Mouse (Mus musculus) ES-E14 (cell line): ENCODE measurements around the gene Ly6f. TPM values are rescaled to one million over a fixed set of nuclear protein-coding genes. Genes with fewer than 3 reads are reported as not detected.
"Not testable (repeated sequence)": the region's sequence is repeated elsewhere in the genome, so short reads cannot be mapped to it uniquely, and the experiment has no call there.

Experiments
- DNase-seq: peaks from one replicate; pipeline ENCODE4 v3.0.0-alpha.2; 2013; ENCODE audit warnings: low read depth, low spot score
- H3K27ac ChIP-seq: 2 replicates; pipeline ENCODE4 v1.5.1; 2012; ENCODE audit warnings: low read depth, mild to moderate bottlenecking, low read length, moderate library complexity, mixed read lengths; ENCODE audit not compliant: poor library complexity, insufficient read depth, severe bottlenecking
- H3K36me3 ChIP-seq: 2 replicates; pipeline ENCODE4 v1.6.1; 2012; ENCODE audit warnings: mild to moderate bottlenecking, low read length, moderate library complexity, mixed read lengths; ENCODE audit not compliant: control insufficient read depth, poor library complexity, insufficient read depth, severe bottlenecking
- H3K4me1 ChIP-seq, 2 experiments: fragments of 150-350 bp in 1 of 2; sonication (generic) in 1 of 2; 2 replicates each; pipeline ENCODE4 v1.6.1; 2012; ENCODE audit warnings: low read length in 2 of 2, mild to moderate bottlenecking in 1 of 2, mixed read lengths in 1 of 2; ENCODE audit not compliant: control insufficient read depth in 2 of 2, insufficient read depth in 2 of 2, poor library complexity in 1 of 2
- H3K4me3 ChIP-seq, 2 experiments: fragments of 150-350 bp in 1 of 2; sonication (generic) in 1 of 2; 2 replicates each; pipeline ENCODE4 v1.5.1; 2012; ENCODE audit warnings: low read length in 2 of 2, low read depth in 1 of 2, mild to moderate bottlenecking in 1 of 2, mixed read lengths in 1 of 2; ENCODE audit not compliant: insufficient read depth in 1 of 2, poor library complexity in 1 of 2, severe bottlenecking in 1 of 2
- H3K9ac ChIP-seq: 2 replicates; pipeline ENCODE4 v1.6.1; 2012; ENCODE audit warnings: low read depth, mild to moderate bottlenecking, low read length, mixed read lengths; ENCODE audit not compliant: poor library complexity, insufficient read depth, severe bottlenecking
- H3K9me3 ChIP-seq: fragments of 150-350 bp; sonication (generic); 2 replicates; pipeline ENCODE4 v1.6.1; 2012; ENCODE audit warnings: low read depth, mild to moderate bottlenecking, low read length; ENCODE audit not compliant: control insufficient read depth, insufficient read depth
- CHD2 ChIP-seq: IDR thresholded peaks from 2 replicates; pipeline ENCODE4 v1.6.1; 2014; ENCODE audit warnings: mild to moderate bottlenecking, low read depth, low read length, inconsistent platforms
- HCFC1 ChIP-seq: IDR thresholded peaks from 2 replicates; pipeline ENCODE4 v1.6.1; 2012; ENCODE audit warnings: low read length, inconsistent platforms, borderline replicate concordance; ENCODE audit not compliant: insufficient read depth
- MAFK ChIP-seq: IDR thresholded peaks from 2 replicates; pipeline ENCODE4 v1.6.1; 2014; ENCODE audit warnings: mild to moderate bottlenecking, low read depth, low read length, inconsistent platforms; ENCODE audit not compliant: insufficient read depth
- ZC3H11A ChIP-seq: IDR thresholded peaks from 2 replicates; pipeline ENCODE4 v1.6.1; 2012; ENCODE audit warnings: low read depth, mild to moderate bottlenecking, inconsistent platforms, low read length, borderline replicate concordance
- ZNF384 ChIP-seq: IDR thresholded peaks from 2 replicates; pipeline ENCODE4 v1.6.1; 2012; ENCODE audit warnings: low read depth, low read length, inconsistent platforms
- in situ Hi-C, 2 experiments: fragments of 600-800 bp; cut with MboI; formaldehyde crosslinking; loops; one replicate each; pipeline ENCODE4 v1.15.1; 2025; ENCODE audit warnings: low sequenced_read_pairs in 2 of 2, inconsistent platforms in 1 of 2; ENCODE audit not compliant: unreplicated experiment in 2 of 2
- total RNA-seq: library from RNA; depleted of rRNA; stranded (reverse); fragments of 300-350 nt; gene quantifications from 2 replicates; pipeline ENCODE4 v1.2.3, GENCODE M21; 2012

Ly6f gene
- total RNA-seq, 1 experiment, result 0.36 TPM

- no peak for DNase-seq
- Histone ChIP-seq H3K4me3 (no peak overlapping the region), H3K27ac (no peak overlapping the region), H3K9me3 (no peaks in the 10 kb centered on the region), H3K9ac (no peak overlapping the region), H3K4me1 (no peaks in the 10 kb centered on the region), H3K36me3 (no peaks in the 10 kb centered on the region)
- TF ChIP-seq CHD2, result no peak
- no peak for TF ChIP-seq ZC3H11A
- no peak for TF ChIP-seq HCFC1
- no peak for TF ChIP-seq ZNF384
- no peak for TF ChIP-seq MAFK
- in situ Hi-C loops, result no loop called here
Observed at GRCm38 (mm10) chr15:75271891-75272290, 3.7 kb downstream of the Ly6f start.

GRCm38 (mm10) chr15:75281991-75282390 lies 13.8 kb downstream of the Ly6f start:
- H3K36me3 ChIP-seq, in situ Hi-C loops, H3K4me3 ChIP-seq, H3K27ac ChIP-seq, H3K4me1 ChIP-seq, H3K9me3 ChIP-seq, DNase-seq, H3K9ac ChIP-seq: not testable (repeated sequence)

- DNase-seq, H3K9ac ChIP-seq, H3K4me1 ChIP-seq, H3K4me3 ChIP-seq, H3K36me3 ChIP-seq, H3K9me3 ChIP-seq, H3K27ac ChIP-seq, in situ Hi-C loops: not testable (repeated sequence)
Observed at GRCm38 (mm10) chr15:75286512-75286911, 18.3 kb downstream of the Ly6f start.

GRCm38 (mm10) chr15:75292377-75292776 lies 24.2 kb downstream of the Ly6f start:
- Histone ChIP-seq H3K4me1 (no peaks in the 10 kb centered on the region; a peak in 1 of 4 replicates), H3K9me3 (no peaks in the 10 kb centered on the region), H3K27ac (no peak overlapping the region), H3K9ac (no peak overlapping the region), H3K36me3 (no peaks in the 10 kb centered on the region), H3K4me3 (no peak overlapping the region)
- no peak for TF ChIP-seq HCFC1
- no peak for TF ChIP-seq ZNF384
- TF ChIP-seq ZC3H11A, result no peak
- TF ChIP-seq MAFK, result no peak
- TF ChIP-seq CHD2, result no peak
- in situ Hi-C loops, result no loop called here
- DNase-seq, result no peak

GRCm38 (mm10) chr15:75293873-75294385 lies 25.7 kb downstream of the Ly6f start:
- TF ChIP-seq ZNF384 (no peak), CHD2 (no peak), HCFC1 (no peak), ZC3H11A (no peak), MAFK (no peak)
- Histone ChIP-seq H3K36me3 (no peaks in the 10 kb centered on the region), H3K27ac (no peak overlapping the region), H3K9me3 (no peaks in the 10 kb centered on the region), H3K4me3 (no peak overlapping the region), H3K9ac (no peak overlapping the region), H3K4me1 (no peaks in the 10 kb centered on the region; a peak in 1 of 4 replicates)
- DNase-seq, result no peak
- in situ Hi-C loops, result no loop called here
